Mouse (Mus musculus) cerebellum, postnatal 10 days (tissue): ENCODE measurements around the gene Flvcr2.

ENCODE experiments used
- DNase-seq, 2 experiments: peaks; one replicate each; pipeline ENCODE4 v3.0.0; 2021; ENCODE audit warnings: mixed read lengths in 2 of 2

Flvcr2 gene

DNA sequence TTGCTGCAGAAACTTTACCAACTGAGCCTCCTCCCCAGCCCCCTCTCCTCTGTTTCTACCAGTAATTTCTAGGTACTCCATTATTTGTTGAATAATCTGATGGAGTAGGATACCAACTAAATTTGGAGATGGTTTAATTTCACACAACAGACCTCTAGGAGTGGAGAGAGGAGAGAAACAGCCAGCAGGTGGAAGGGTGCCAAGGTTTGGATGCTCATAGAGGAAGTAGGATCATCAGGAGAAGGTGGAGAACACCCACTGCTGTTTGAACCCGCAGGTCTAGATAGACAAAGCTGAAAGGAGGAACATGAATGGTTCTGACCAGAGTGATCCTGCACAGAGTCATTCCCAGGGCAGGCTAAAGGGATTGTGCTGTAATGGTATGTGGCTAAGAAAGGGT lies 49.2 kb downstream of the Flvcr2 start:
- DNase-seq = peak; percentile 54 to 64

DNA sequence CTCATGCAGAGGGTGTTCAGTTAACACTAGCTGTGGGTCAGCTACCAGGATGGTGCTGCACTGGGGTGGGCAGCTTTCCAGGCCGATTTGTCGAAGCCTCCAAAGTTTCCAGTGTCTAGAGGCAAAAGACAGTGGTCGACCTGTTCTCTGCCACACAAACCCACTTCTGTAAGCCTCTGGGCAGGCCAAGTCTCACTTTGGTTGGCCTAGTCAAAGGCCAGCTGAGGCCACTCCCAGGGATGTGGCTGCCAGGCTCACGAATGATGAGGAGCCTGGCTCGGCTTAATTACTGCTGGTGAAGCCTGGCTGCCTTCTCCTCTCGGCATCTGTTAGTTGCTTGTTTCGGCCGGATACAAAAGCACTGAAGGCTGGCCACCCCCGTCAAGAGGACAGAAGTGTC lies 53.7 kb downstream of the Flvcr2 start:
- peak; percentile 53 to 79 for DNase-seq

DNA sequence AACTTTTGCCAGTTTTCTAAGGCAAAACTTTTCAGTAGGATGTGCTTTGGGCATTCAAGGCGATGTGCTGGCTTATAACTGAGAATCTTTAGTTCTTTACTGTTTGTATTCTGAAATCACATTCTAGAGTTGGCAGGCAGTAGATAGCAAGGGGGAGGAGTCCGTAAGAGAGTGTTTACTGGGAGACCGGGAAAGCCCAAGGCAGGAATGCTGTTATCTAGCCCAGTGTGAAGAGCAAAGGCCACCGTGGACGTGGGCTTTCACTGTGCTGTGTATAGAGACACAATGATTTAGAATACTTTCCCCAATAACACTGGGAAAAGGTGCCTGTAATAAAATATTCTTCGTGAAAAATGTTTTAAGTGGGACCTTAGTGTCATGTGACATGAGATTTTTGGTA lies 63.4 kb downstream of the Flvcr2 start:
- DNase-seq = no peak

DNA sequence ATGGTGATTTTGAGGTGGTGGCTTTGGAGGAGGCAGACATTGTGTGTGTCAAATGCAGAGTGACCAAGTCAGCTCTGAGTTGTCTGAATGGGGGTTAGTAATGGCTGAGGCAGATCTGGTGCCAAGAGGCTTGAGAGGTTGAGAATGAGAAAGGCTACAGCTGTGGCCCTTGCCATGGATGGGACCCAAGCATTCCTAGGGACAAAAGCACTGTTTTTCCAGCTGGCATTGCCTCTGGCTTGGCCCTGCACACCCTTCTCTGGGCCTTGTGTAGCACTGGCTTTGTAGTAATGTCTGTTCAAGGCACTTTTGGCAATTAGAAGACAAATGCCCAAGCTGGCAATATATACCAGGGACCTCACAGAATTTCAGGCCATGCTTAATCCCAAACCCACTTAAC lies 64.6 kb downstream of the Flvcr2 start:
- no peak for DNase-seq

GRCm38 (mm10) chr12:85811676-85812075 lies 65.3 kb downstream of the Flvcr2 start:
- DNase-seq = no peak

GRCm38 (mm10) chr12:85813599-85813998 lies 67.3 kb downstream of the Flvcr2 start:
- no peak for DNase-seq

DNA sequence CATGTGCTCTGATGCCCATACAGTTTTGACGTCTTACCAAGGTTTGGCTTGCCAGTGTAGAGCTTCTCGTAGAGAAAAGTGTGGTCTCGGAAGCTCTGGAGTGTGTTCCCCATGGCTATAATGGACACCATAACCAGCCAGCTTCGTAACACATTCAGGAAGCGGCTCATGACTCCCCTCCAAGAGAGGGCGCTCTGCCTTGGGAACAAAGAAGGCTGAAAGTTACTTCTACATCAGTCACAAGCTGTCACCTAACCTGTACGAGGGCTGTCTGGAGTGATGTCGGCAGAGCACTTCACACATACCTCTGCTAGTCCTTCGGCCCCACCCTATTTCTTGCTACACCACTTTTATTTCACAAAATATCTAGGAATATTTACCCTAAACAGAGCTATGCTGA lies 75.7 kb downstream of the Flvcr2 start:
- DNase-seq = peak; percentile 26 to 31

GRCm38 (mm10) chr12:85824438-85825264 lies 78.3 kb downstream of the Flvcr2 start, which contains the start of the genes Erg28 and Ttll5:
TSS of gene Erg28 (minus strand) at chr12:85824550.
TSS of gene Ttll5 (plus strand) at chr12:85824659.
- DNase-seq = peak; percentile 97 to 98

GRCm38 (mm10) chr12:85825361-85825760 lies 79.0 kb downstream of the Flvcr2 start:
- DNase-seq = peak in 1 of 2 experiments; percentile 27

DNA sequence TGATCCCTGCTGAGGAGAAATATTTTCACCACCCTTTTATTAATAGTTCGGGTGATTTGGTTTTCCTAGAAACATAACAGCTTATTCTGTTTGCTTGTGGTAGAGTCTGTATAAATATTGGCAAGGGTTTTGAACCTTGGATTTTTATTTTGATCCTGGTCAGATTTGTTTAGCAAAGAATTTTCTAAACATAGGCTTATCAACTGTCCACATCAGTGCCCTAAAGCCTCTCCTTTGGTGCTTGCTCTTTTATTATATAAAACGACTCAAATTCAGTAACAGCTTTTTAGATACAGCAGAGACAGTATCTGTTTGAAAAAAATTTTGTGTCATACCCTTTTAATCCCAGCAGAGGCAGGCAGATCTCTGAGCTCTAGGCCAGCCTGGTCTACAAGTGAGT lies 79.5 kb downstream of the Flvcr2 start:
- DNase-seq = no peak

GRCm38 (mm10) chr12:85828856-85829255 lies 82.5 kb downstream of the Flvcr2 start:
- no peak for DNase-seq

- DNase-seq = no peak
Observed at GRCm38 (mm10) chr12:85829866-85830265, 83.5 kb downstream of the Flvcr2 start.

DNA sequence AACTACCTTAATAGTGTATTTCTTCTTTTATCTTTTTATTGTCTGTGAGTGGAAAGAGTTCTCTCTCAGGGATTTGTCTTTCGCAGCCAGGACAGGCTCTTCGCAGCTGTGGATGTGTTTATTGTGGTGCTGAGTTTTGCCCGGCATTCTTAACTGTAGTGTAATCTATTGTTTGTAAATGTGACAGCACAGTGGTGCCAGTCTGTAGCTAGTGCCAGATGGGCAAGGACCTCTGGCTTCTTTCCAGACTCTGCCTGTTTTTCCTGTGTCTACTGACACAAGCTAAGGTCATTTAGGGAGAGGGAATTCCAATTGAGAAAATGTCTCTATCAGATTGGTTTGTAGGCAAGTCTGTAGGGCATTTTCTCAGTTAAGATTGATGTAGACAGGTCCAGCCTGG lies 84.4 kb downstream of the Flvcr2 start:
- peak; percentile 62 to 66 for DNase-seq

DNA sequence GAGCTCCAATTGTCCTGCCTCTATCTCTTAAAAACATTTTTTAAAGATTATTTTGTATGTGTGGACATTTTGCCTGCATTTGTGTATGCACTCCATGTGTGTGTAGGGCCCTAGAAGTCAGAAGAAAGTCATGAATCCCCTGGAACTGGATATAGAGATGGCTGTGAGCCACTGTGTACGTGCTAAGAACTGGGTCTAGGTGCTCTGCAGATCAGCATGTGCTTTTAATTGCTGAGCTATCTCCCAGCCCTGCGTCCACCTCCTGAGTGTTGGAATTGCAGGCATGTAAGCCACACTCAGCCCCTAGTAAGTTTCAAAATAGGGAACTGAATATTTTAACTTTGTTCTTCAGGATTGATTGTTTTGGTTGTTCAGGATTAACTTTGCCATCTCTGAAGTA lies 88.2 kb downstream of the Flvcr2 start:
- DNase-seq = no peak

DNA sequence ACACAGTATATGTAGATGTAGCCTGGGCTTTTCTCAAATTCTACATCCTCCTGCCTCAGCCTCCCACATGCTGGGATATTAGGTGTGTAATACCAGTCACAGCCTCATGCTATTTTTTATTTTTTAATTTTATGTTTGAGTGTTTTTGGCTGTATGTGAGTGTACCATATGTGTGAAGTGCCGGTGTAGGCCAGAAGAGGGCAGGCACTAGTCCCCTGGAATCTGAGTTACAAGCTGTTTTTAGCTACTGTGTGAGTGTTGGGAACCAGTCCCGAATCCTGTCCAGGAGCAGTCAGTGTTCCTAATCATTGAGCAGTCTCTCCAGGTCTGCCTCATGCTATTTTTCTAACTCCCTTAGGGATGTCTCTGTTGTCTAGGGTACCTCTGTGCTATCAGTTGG lies 91.4 kb downstream of the Flvcr2 start:
- no peak for DNase-seq

GRCm38 (mm10) chr12:85839371-85840000 lies 93.1 kb downstream of the Flvcr2 start:
- DNase-seq = no peak

- peak in 1 of 2 experiments; percentile 28 for DNase-seq
Observed at GRCm38 (mm10) chr12:85848164-85848958, 102.0 kb downstream of the Flvcr2 start.

DNA sequence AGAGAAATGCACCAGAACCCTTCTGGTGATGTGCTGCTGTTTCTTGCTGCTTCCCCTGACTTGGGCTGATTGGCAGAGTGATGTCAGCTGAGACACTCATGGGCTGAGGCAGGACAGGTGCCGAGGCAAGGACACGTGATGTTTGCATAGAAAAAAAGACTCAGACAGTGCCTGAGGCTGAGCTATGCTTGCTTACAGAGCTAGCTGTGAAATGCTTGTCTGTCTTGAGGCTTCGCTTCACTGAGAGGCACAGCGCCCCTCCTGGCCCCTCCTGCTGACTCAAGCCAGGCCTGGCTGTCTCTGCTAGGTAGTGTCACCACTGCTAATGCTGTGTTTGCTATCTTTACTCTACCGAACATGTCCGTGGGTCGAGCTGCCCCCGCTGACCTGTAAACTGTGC lies 104.3 kb downstream of the Flvcr2 start:
- DNase-seq = no peak

- no peak for DNase-seq
Observed at GRCm38 (mm10) chr12:85853836-85854235, 107.5 kb downstream of the Flvcr2 start.

- no peak for DNase-seq
Observed at GRCm38 (mm10) chr12:85854271-85854670, 107.9 kb downstream of the Flvcr2 start.

GRCm38 (mm10) chr12:85857300-85857699 lies 111.0 kb downstream of the Flvcr2 start:
- no peak for DNase-seq

DNA sequence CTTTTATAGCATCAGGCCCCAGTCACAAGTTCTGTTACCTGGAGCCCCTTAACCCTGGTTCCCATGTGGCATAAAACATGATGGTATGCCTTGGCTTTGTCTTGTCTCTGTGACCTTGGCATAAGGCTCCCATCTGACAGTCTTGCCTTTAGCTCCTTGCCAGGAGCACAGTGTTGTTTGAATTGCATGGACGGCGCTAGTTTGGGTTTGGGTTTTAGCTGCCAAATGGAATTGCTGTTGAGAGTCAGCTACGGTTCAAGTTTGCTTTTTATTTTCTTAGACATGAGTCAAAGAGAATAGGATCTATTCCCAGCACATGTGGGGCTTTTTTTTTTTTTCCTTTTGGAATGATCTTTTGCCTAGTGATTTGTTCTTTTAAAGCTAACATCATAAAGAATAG lies 112.8 kb downstream of the Flvcr2 start:
- DNase-seq = peak in 1 of 2 experiments; percentile 15

- peak; percentile 59 for DNase-seq
Observed at GRCm38 (mm10) chr12:85859511-85860189, 113.3 kb downstream of the Flvcr2 start.
